Mouse (Mus musculus): Measurements from ENCODE around the gene Hus1. TPM values are rescaled to one million over a fixed set of nuclear protein-coding genes. Genes with fewer than 3 reads are reported as not detected.

Hus1 gene
- total RNA-seq (2021): 1 to 10 TPM; 6.5 to 6.9 TPM
- long read RNA-seq, experiment 1: 0 reads
- long read RNA-seq, experiment 2, partial matches to known transcripts: 2 of 6 reads
- long read RNA-seq, experiment 2, other reads (novel, unspliced or antisense): 2 of 6 reads

DNA sequence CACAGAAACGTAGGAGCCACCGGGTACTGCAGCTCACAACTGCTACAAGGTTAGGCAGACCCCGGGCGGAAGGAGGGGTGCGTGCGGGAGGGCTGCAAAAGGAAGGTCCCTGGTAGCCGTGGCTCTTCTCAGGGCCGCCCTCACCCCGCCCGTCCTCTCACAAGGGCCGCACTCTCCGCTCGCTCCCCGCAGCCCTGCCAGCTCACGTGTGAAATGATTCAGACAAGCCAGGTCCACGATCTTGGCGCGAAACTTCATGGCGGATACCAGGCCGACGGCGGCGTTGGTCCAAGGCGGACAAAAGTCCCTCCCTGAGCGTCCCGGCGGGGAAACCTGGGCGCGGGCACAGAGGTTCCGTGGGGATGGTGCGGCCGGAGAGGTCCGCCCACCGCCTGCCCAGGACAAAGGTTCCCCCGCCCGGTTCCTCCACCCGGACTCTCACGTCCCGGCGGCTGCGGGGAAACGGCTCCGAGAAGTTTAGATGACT, at the start of gene Hus1:
Gene Hus1, minus strand, starts transcription at position 339 of the 487 bp plus-strand sequence.
- peak; percentile 86 for DNase-seq
- intact Hi-C loops (cut with DNase I; ENCODE audit: low total_unique reads): no loop called here

DNA sequence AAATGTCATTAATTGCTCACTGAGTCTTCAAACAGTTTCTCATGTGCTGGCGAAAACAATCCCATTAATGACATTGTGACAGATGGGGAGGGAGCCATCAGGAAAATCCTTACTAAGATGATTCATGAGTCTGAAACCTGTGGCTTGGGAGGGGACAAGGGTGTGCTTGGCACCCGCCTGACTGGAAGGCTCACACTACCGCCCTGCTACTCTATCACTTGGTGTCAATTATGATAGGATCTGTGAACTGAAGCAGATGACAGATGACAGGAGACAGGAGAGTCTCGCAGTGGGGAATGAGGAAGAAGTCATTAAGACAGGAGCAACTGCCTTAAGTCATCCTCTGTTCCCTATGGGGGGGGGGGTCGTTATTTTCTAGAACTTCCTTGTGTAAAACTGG, 49.5 kb upstream of the Hus1 start:
- DNase-seq: no peak
- intact Hi-C loops (cut with DNase I; ENCODE audit: low total_unique reads): no loop called here

DNA sequence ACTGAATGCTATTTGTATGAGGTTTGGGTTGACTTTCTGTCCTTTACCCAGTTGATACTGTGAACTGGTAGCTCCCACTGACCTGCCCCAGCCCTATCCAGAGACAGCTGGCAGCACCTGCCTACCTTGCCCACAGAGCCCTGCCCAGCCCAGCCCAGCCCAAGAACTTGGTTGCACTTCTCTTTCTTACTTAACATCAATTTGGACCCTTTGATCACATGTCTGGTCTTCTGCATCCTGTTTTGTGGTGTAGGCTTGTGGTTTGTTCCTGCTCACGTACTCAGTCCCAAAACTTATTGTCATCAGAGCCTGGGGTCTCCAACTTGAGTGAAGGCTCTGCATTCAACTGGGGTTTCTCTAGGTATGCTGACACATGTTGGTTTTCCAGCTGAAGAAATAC, 49.0 kb upstream of the Hus1 start:
- DNase-seq: no peak
- intact Hi-C loops (cut with DNase I; ENCODE audit: low total_unique reads): no loop called here

DNA sequence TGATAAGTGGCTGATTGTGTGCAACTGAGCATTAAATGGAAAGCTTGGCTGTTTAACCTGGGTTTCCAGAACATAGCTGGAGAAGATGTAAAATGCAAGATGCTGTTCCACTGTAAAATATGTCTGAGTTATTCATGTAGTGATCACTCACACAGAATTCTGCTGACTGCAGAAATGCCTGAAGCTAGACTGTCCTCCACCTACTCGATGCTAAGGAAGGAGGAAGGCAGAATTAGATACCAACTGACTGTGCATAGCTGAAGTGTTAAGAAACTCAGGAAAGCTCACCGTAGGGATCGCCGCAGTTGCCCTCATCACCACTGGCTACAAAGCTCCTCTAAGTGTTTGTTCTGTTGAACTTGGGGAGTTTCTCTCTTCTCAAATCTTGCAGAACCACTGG, 46.7 kb upstream of the Hus1 start:
- no peak for DNase-seq
- intact Hi-C loops (cut with DNase I; ENCODE audit: low total_unique reads): no loop called here

DNA sequence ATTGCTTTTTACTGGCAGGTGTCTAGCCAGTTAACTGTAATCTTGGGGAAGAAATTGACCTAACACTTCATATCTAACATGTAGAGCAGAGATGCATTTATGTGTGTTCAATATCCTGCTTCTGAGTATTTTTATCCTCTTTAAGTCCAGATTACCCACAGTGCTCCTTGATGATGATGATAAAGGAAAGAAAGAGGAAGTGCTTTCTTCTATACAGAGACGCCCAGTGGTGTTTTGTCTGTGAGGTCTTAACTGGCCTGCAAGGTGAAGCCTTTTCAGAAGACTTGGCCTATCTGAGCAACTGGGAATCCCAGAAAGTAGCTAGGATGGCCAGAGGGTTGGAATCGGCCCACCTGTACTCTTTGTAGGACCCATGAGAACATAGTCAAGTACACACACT, 45.9 kb upstream of the Hus1 start:
- intact Hi-C loops (cut with DNase I; ENCODE audit: low total_unique reads): no loop called here
- DNase-seq: no peak

DNA sequence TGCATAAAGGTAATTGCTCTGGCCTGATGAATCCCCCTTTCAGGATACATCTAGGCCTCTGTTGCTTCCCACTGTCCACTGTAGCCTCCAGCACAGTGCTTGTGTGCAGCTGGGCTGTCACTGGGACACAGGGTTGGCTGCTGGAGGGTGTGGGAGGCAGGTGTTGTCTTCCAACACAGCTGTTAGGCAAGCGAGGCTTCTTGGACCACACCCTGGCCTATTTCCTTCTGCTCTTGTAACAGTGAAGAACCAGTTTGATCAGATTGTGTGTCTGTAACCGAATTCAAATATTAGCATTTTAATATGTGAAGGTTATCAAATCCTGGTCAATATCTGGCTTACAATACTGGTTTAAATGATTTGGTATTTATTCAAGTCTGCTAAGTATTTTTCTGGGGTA, 40.9 kb upstream of the Hus1 start:
- intact Hi-C loops (cut with DNase I; ENCODE audit: low total_unique reads): no loop called here
- no peak for DNase-seq

DNA sequence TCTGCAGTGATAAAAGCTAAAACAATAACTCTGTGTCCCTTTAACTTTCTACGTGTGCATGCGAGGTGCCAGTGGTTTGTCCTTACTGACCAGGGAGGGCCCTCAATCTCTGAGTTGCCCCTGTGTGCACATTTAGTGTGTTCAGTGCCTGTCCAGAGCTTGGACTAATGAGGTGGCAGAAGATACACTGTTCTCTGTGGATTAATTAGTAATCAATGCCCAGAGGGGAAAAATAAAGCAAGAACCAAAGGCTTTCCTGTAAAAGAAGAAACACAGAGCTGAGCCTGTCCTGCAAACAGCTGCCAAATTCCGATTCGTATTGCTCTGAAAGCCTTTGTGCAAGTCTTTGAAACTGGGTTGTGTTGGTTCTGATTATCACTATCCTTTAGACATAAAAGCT, 39.2 kb upstream of the Hus1 start:
- no peak for DNase-seq
- intact Hi-C loops (cut with DNase I; ENCODE audit: low total_unique reads): no loop called here

DNA sequence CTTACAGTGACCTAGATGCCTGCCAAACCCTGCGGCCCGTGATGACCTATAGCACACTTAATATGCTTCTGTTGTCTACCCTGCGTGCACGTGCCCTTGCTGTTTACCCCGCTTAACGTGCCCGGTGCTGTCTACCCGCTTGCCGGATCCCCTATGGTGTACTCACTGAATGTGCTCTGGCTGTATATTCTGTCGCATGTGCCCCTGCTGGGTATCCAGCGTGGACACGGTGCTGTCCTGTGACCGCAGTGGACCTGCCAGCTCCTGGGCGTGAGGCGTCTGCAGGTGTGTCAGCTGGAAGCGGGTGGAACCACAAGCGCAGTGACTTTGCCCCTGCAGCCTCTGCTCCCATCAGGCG, 37.7 kb upstream of the Hus1 start, which contains the start of gene Sun3:
Gene Sun3, minus strand, starts transcription at position 289 of the 358 bp plus-strand sequence.
- peak; percentile 7 for DNase-seq

DNA sequence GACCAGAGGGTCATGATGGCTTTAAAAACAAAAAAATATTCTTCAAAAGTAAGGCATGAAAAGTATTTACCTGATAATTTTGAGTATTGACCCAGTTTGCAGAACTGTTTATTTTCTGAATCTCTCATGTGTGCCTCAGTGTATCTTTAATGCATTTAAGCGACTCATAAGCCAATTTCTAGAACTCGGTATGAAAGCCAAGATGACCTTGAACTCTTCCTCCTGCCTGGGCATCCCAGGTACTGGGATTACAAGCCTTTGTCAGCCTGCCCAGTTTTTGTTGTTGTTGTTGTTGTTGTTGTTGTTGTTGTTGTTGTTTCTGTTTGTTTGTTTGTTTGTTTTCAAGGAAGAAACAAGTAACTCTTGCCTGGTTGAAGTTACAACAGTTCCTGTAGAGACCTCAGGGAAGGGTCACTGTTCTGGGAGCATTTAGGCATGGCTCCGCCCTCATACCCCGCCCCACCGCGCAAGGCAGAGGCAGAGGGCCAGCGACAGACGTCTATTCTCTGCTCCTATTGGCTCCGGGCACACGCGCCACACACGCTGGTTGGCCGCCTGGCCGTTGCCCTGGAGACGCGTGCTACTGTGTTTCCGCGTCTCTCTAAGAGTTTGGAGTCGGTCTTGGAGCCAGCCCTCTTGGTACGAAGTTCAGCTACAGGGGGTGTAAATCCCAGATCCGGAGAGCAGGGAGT, 37.2 kb upstream of the Hus1 start, which contains the start of gene Gm11992:
Gene Gm11992, plus strand, starts transcription at position 584 of the 692 bp plus-strand sequence.
- peak; percentile 80 for DNase-seq
- intact Hi-C loops (cut with DNase I; ENCODE audit: low total_unique reads): no loop called here

More for the DNA sequence above, 37.7 kb upstream of the Hus1 start, which contains the start of gene Sun3:
- intact Hi-C loops (cut with DNase I; ENCODE audit: low total_unique reads): no loop called here

DNA sequence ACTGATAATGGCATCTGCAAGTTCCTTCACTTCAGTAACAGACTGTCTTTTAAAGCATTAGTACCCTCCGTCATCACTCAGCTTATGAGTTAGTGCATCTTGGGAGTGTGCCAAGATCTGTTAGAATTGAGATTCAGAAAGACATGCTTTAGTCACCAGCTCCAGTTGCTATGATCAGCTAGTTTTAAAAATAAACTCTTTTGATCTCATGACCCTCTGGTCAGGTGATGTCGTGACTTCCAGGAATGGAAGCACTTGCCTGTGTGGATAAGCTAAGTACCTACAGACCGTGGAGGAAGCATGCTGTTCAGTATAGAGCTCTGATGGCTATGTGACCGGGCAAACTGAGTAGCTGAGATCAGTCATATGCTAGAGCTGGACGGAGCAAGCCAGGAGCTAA, 36.1 kb upstream of the Hus1 start:
- intact Hi-C loops (cut with DNase I; ENCODE audit: low total_unique reads): no loop called here
- DNase-seq: no peak

DNA sequence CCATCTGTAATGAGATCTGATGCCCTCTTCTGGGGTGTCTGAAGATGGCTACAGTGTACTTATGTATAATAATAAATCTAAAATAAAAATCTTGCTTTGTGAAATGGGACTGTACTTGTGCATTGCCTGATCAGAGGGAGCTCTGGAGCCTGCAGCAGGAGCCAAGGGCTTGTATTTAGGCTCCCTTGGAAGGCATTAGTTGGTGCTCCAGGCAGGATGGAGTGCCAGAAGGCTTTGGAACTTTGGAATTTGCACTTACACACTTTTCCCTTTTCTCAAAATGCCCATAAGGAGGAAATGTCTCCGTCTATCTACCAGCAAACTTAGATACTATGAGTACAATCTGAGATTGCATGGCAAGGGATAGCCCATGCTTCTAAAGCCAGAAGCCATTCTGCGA, 35.6 kb upstream of the Hus1 start:
- no peak for DNase-seq
- intact Hi-C loops (cut with DNase I; ENCODE audit: low total_unique reads): no loop called here

DNA sequence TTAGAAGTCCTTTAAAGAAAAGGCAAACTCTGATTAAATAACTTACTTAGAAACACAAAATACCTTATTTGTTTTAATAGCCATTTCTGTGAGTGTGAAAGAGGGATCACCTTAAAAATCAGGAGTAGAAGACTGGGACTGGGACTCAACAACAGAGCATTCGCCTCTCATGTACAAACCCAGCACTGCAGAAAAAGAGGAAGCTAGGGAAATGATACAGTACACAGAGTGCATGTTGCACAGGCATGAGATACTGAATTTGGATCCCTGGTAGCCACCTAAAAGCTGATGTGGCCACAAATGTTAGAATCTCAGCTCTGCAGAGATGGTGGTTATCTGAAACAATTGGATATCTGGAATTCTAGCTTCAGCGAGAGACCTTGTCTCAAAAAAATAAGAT, 20.5 kb upstream of the Hus1 start:
- intact Hi-C loops (cut with DNase I; ENCODE audit: low total_unique reads): no loop called here
- DNase-seq: no peak

DNA sequence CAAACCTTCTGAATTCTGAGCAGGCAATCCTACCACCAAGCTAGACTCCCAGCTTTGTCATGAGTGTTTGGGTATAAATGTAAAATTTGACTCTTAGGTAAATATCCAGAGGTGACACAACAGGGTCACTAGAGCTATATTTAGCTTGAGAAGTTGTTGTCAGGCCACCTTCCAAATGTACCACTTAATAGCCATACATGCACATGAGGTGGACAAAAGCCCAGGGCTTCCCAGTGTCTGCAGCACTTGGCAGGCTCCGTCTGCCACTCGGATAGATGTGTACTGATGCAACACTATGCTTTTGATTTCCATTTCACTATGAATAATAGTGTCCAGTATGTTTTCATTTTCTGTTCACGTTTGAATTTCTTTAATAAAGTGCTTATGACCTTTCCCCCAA, 14.2 kb upstream of the Hus1 start:
- intact Hi-C loops (cut with DNase I; ENCODE audit: low total_unique reads): no loop called here
- no peak for DNase-seq

DNA sequence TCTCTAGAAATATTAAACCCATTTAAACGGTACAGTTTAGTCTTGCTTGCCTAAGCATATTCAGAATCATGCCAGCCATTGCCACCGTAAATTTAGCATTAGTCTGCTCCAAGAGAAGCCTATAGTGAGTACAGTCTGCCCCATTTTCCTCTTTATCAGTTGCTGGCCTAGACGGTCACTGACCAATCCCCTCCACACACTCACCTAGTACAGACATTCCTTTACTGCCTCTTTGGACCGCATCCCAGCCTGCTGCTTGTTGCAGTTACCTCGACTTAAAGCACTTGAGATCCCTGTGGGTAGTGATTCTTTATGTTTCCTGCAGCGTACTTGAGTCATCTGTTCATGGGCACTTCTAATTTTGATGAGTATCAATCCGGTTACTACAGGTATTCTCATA, 13.8 kb upstream of the Hus1 start:
- DNase-seq: no peak
- intact Hi-C loops (cut with DNase I; ENCODE audit: low total_unique reads): no loop called here

DNA sequence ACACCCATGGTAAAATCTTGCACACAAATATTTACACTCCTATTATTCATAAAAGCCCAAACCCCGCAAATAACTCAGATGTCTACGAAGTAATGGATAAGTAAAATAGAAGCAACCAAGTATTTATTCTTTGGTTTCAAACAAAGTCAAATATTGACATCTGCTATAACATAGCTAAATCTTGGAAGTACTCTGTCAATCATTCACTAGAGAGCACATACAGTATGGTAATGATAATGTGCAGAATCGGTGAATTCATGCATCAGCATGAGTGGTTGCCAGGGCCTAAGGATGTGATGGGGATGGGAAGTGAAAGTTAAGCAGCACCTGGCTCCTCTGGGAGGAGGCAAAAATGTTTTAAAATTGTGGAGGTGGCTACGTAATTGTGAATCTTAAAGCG, 9.2 kb upstream of the Hus1 start:
- DNase-seq: no peak
- intact Hi-C loops (cut with DNase I; ENCODE audit: low total_unique reads): no loop called here

DNA sequence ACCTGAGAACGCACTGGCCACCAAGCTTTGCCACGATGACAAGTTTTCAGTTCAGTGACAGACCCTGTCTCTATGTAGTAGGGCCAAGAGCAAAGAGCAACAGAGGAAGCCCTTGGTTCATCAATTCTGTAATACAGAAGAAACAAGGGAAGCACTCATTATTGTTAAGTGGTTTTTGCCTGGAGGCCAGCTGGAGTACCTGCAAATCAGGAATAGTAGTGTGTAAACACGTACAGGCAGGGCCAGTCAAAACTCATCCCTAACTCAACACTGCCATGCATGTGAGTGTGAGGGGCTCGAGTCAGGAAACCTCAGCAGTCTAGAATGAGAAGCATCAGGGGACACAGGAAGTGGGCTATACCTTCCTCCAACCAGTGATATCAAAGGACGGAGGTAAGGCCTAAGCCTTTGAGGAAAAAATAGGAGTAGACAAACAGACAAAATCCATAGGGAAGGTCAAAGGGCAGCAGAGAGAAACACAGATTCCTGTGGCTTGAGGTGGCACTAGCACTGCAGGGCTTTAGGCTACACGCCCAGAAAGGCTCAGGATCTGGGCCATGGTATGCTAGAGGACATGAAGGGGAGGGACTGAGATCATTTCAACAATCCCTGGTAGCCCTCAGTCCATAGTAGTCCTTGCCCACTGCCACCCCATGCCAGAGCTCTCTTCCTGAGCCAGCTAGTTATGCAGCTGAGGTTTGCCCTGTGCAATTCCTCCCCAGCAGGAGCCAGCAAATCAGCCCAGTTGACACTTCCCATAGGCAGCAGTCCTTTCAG, 7.7 kb upstream of the Hus1 start:
- no peak for DNase-seq
- intact Hi-C loops (cut with DNase I; ENCODE audit: low total_unique reads): no loop called here

DNA sequence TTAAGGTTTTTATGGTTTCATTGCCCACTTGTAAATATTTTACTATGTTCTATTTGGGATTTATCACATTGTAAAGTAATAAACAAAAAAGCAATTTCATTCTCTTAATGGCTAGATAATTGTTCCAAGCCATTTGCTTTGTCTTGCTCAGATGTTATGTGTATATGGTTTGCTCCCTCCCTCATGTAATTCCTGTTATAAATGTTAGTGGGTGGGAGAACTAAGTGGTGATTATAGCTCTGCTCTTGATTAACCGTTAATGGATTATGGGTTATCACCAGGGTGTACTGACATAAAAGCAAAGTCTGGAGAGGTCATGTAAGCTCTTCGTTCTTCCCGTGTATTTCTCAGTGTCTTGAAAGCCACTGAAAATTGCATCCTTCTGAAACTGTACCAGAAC, 3.7 kb upstream of the Hus1 start:
- DNase-seq: no peak
- intact Hi-C loops (cut with DNase I; ENCODE audit: low total_unique reads): no loop called here

DNA sequence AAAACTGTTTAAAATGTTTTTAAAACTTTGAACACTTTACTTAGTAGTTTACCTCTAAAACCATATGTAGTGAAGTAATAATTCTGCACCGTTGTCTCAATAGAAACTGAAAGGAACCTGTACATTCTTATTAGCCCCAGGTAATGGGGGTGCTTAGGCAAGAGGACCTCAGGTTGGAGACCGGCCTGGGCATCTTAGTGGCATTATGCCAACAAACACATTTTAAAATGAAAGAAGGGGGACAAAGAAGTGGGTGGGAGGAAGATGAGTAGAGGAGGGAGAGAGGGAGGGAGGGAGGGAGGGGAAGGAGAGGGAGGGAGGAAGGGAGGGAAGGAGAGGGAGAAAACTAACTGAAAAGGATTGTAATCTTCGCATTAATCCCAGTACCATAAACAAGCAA, 357 bp upstream of the Hus1 start:
- no peak for DNase-seq
- intact Hi-C loops (cut with DNase I; ENCODE audit: low total_unique reads): no loop called here

DNA sequence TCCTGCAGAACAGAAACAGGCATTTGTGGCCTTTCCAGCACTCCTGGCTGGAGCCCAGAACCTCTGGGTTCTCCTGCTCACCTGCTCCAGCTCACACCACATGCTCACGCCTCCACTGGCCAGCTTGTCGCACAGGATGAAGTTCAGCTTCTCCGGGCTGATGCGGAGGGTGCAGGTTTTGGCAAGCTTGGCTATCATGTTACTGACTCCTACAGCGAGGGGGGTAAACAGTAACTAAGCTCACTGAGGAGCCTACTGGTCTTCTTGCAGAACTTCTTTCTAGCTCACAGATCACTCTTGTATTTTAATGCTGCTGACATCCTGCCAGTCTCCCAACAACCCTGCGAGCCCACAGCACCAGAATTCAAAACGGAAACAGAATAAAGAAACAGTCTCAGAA, 575 bp downstream of the Hus1 start:
- intact Hi-C loops (cut with DNase I; ENCODE audit: low total_unique reads): no loop called here
- peak; percentile 16 for DNase-seq

DNA sequence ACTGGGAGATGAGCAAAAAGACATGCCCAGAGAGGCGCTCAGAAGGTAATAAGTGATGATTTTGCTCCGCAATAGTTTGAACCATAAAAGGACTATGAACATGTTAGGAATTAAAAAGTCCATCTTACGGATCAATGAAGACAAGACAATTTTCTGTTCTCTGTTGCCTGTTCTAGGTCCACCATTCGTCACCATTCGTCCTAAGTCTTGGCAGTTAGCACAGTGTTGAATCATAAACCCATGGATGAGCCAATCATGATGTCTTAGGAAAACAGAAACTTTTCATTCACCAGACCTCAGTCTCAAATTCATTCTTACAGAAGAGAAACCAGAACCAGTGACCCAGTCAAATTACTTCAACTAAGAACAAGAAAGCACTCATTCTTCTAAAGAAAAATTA, 2.2 kb downstream of the Hus1 start:
- intact Hi-C loops (cut with DNase I; ENCODE audit: low total_unique reads): no loop called here
- no peak for DNase-seq

DNA sequence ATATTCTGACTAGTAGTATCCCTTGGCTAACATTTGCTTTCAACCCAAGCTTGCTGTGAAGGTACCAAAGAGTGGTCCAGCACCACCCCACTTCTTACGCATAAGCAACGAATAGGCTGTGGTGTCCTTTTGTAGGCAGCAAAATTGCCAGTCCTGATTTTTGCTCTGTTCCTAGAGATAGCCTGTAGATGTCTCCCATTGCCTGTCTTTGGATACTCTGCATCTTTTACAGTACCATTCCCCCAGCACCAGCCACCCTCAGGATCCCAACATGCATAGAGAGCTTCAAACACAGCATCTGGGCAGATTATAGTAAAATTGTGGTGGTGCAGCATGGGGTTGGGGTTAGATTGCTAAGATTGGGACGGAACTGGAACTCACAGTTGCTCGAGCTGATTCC, 22.9 kb downstream of the Hus1 start:
- no peak for DNase-seq
- intact Hi-C loops (cut with DNase I; ENCODE audit: low total_unique reads): no loop called here
